Mouse (Mus musculus) heart, embryonic 11.5 days (tissue): ENCODE results near the gene Trim3. TPM values are rescaled to one million over a fixed set of nuclear protein-coding genes. Genes with fewer than 3 reads are reported as not detected.

Experiments used
- ATAC-seq: fragments of 200-750 bp; cut with Nextera tagmentation; replicated peaks from 2 replicates; pipeline ENCODE4 v1.8.0; 2017; ENCODE audit warnings: moderate library complexity; ENCODE audit not compliant: insufficient number of reproducible peaks, low FRiP score, low TSS enrichment
- H3K27ac ChIP-seq: fragments of 300-500 bp; sonication (generic); 2 replicates; pipeline ENCODE4 v1.5.1; 2014; ENCODE audit warnings: mild to moderate bottlenecking, low read depth, low read length
- H3K27me3 ChIP-seq: fragments of 300-500 bp; sonication (generic); 2 replicates; pipeline ENCODE4 v1.6.1; 2014; ENCODE audit warnings: mild to moderate bottlenecking, low read length, mixed read lengths; ENCODE audit not compliant: control insufficient read depth, insufficient read depth
- H3K36me3 ChIP-seq: fragments of 300-500 bp; sonication (generic); 2 replicates; pipeline ENCODE4 v1.6.1; 2014; ENCODE audit warnings: mild to moderate bottlenecking, low read length, moderate library complexity, mixed read lengths; ENCODE audit not compliant: control insufficient read depth, insufficient read depth
- H3K4me1 ChIP-seq: fragments of 300-500 bp; sonication (generic); 2 replicates; pipeline ENCODE4 v1.6.1; 2014; ENCODE audit warnings: low read length; ENCODE audit not compliant: control insufficient read depth, insufficient read depth
- H3K4me2 ChIP-seq: fragments of 300-500 bp; sonication (generic); 2 replicates; pipeline ENCODE4 v1.6.1; 2014; ENCODE audit warnings: mild to moderate bottlenecking, moderate library complexity
- H3K4me3 ChIP-seq: fragments of 300-500 bp; sonication (generic); 2 replicates; pipeline ENCODE4 v1.5.1; 2014; ENCODE audit warnings: low read depth, low read length
- H3K9ac ChIP-seq: fragments of 300-500 bp; sonication (generic); 2 replicates; pipeline ENCODE4 v1.6.1; 2014; ENCODE audit warnings: mild to moderate bottlenecking, low read depth, low read length, moderate library complexity
- H3K9me3 ChIP-seq: fragments of 300-500 bp; sonication (generic); replicated peaks from 2 replicates; pipeline ENCODE4 v1.6.1; 2016; ENCODE audit warnings: low read length; ENCODE audit not compliant: control insufficient read depth
- WGBS: fragments of 180-500 bp; shearing (Covaris S2); extraction: QIAGEN DNeasy Blood & Tissue Kit; methylation state at CpG from one replicate; pipeline ENCODE4 v1.1.7; 2014; ENCODE audit not compliant: insufficient replicate concordance; 5-methylcytosine and 5-hydroxymethylcytosine counted together
- polyA plus RNA-seq: library from polyadenylated mRNA; unstranded; fragments of >200 nt; fragmentation: Nextera tagmentation; extraction: Ambion mirVana; gene quantifications from 2 replicates; pipeline ENCODE4 v1.2.1, GENCODE M21; 2014

Gene Trim3
- polyA plus RNA-seq, 1 experiment from 2014 or later: 20.2 TPM

DNA sequence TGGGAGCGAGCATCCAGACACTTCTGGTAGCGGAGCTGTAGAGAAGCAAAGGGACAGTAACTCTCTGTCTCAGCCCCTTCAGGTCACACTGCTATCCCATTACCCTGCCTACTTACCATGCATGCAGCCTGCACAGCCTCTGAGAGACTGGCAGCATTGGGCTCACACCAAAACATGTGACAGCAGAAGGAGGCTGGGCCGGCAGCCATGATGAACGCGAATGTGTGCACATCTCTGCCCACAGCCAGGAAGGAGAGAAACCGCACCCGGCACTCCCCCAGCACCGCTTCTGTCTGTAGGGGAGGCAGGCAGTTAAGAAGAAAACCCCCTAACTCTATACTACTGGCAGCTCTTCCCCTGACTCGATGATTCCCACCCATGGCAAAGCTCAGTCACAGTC lies 74.4 kb downstream of the Trim3 start:
- Histone ChIP-seq H3K9me3 (no peaks in the 10 kb centered on the region), H3K27me3 (no peaks in the 10 kb centered on the region), H3K4me3 (no peak overlapping the region), H3K4me1 (peaks cover 11% of the 10 kb centered on the region), H3K4me2 (no peak overlapping the region), H3K9ac (no peak overlapping the region), H3K27ac (no peak overlapping the region), H3K36me3 (peaks cover 7% of the 10 kb centered on the region)
- no peak for ATAC-seq
- WGBS: 86% methylated on average over 9 of the region's 9 CpGs

DNA sequence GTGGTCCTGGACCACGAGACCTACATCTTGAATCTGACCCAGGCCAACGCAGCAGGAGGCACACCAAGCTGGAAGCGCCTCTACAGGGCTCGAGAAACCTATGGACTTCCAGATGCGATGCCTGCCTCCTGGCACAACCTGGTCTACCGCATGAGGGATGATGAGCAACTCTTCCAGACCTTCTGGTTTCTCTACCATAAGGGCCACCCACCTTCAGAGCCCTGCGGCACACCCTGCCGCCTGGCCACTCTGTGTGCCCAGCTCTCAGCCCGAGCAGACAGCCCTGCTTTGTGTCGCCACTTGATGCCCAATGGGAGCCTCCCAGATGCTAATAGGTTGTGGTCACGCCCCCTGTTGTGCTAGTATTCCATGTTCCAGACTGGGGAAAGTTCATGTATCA lies 75.7 kb downstream of the Trim3 start:
- no peak overlapping the region for H3K9ac ChIP-seq
- no peak overlapping the region for H3K27ac ChIP-seq
- no peak for ATAC-seq
- no peaks in the 10 kb centered on the region for H3K27me3 ChIP-seq
- WGBS: 83% methylated on average over 11 of the region's 11 CpGs
- no peak overlapping the region for H3K4me2 ChIP-seq
- H3K4me3 ChIP-seq: no peak overlapping the region
- H3K4me1 ChIP-seq: peaks cover 11% of the 10 kb centered on the region
- peaks cover 7% of the 10 kb centered on the region for H3K36me3 ChIP-seq
- H3K9me3 ChIP-seq: no peaks in the 10 kb centered on the region

DNA sequence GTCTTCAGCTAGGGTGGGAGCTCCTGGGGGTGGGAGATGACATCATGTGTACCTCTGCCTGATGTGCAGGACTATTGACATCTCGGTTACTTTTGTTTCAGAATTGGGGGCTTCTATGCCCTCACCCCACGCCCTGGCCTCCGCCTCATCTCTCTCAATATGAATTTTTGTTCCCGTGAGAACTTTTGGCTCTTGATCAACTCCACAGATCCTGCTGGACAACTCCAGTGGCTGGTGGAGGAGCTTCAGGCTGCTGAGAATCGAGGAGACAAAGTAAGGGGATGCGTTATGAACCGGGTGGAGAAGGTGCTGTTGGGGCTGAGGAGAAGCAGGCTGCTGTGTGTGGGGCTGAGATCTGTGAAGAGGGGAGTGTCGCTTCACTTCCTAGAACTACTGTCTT lies 77.0 kb downstream of the Trim3 start:
- Histone ChIP-seq H3K4me1 (peaks cover 11% of the 10 kb centered on the region), H3K4me3 (no peak overlapping the region), H3K27me3 (no peaks in the 10 kb centered on the region), H3K9me3 (no peaks in the 10 kb centered on the region), H3K36me3 (peaks cover 7% of the 10 kb centered on the region), H3K27ac (no peak overlapping the region), H3K4me2 (no peak overlapping the region), H3K9ac (no peak overlapping the region)
- ATAC-seq: no peak
- 86% methylated on average over 8 of the region's 8 CpGs for WGBS

DNA sequence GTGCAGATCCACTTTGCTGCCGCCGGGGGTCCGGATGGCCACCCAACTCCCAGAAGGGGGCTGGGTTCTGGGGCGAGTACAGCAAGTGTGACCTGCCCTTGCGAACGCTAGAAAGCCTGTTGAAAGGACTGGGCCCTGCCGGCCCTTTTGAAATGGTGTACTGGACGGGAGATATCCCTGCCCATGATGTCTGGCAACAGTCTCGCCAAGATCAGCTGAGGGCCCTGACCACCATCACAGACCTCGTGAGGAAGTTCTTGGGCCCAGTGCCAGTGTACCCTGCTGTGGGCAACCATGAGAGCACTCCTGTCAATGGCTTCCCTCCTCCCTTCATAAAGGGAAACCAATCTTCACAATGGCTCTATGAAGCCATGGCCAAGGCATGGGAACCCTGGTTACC lies 77.8 kb downstream of the Trim3 start:
- Histone ChIP-seq H3K27ac (no peak overlapping the region), H3K27me3 (no peaks in the 10 kb centered on the region), H3K9ac (no peak overlapping the region; the same call in 1 of the 2 replicates), H3K4me2 (peak overlapping the region; percentile 68; the same call in 1 of the 2 replicates), H3K4me1 (peaks cover 11% of the 10 kb centered on the region), H3K36me3 (peaks cover 7% of the 10 kb centered on the region), H3K9me3 (no peaks in the 10 kb centered on the region), H3K4me3 (no peak overlapping the region)
- ATAC-seq: no peak
- 87% methylated on average over 10 of the region's 10 CpGs for WGBS

Other genes with a start within 250 kb of the Trim3 start
- gene Fam160a2, start 233.5 kb downstream of the Trim3 start, polyA plus RNA-seq: 29.7 and 30.6 TPM in 2 replicates
- not detected in 2 replicates for gene Cnga4, start 229.0 kb downstream of the Trim3 start, polyA plus RNA-seq
- 0.16 TPM in 1 of 2 replicates, not detected in the other for gene Cckbr, start 207.8 kb downstream of the Trim3 start, polyA plus RNA-seq
- gene Cavin3, start 151.3 kb downstream of the Trim3 start, polyA plus RNA-seq: 71.2 and 74.7 TPM in 2 replicates
- 53.8 and 62.2 TPM in 2 replicates for gene Smpd1, start 79.2 kb downstream of the Trim3 start, polyA plus RNA-seq
- 43.5 and 49.7 TPM in 2 replicates for gene Apbb1, start 51.9 kb downstream of the Trim3 start, polyA plus RNA-seq
- 0.76 and 1.4 TPM in 2 replicates for gene Hpx, start 33.4 kb downstream of the Trim3 start, polyA plus RNA-seq
- 151 and 160 TPM in 2 replicates for gene Timm10b, start 6.5 kb upstream of the Trim3 start, polyA plus RNA-seq
- 48.5 and 57.3 TPM in 2 replicates for gene Arfip2, start 6.8 kb upstream of the Trim3 start, polyA plus RNA-seq
- 30.2 and 39.0 TPM in 2 replicates for gene Gm45799, start 7.0 kb upstream of the Trim3 start, polyA plus RNA-seq
- 0.87 and 1.1 TPM in 2 replicates for gene Dnhd1, start 17.3 kb upstream of the Trim3 start, polyA plus RNA-seq
- gene Ilk, start 103.0 kb upstream of the Trim3 start, polyA plus RNA-seq: 411 and 451 TPM in 2 replicates
- 29.2 and 32.0 TPM in 2 replicates for gene Rrp8, start 103.8 kb upstream of the Trim3 start, polyA plus RNA-seq
- gene Taf10, start 110.8 kb upstream of the Trim3 start, polyA plus RNA-seq: 152 and 161 TPM in 2 replicates
- 85.8 and 95.7 TPM in 2 replicates for gene Tpp1, start 118.7 kb upstream of the Trim3 start, polyA plus RNA-seq
- 7.6 TPM in 2 replicates for gene Dchs1, start 154.1 kb upstream of the Trim3 start, polyA plus RNA-seq
- gene Mrpl17, start 177.5 kb upstream of the Trim3 start, polyA plus RNA-seq: 266 and 273 TPM in 2 replicates